Mouse (Mus musculus): ENCODE results near the gene Gm27021.

GRCm38 (mm10) chr8:120693861-120694493 lies 26.1 kb upstream of the Gm27021 start:
- TF ChIP-seq CTCF (IDR thresholded peaks at IDR 0.05; ENCODE audit: low read depth) (no peak), EP300 (IDR thresholded peaks at IDR 0.05; ENCODE audit: low read depth) (no peak)
